Mouse (Mus musculus) bone marrow, adult 2 months (tissue): ENCODE results near the gene Ptprm. TPM values are rescaled to one million over a fixed set of nuclear protein-coding genes. Genes with fewer than 3 reads are reported as not detected.

Experiments
- H3K27ac ChIP-seq: fragments of 200-500 bp; 2 replicates; pipeline ENCODE4 v1.5.1; 2012; ENCODE audit warnings: low read depth, mild to moderate bottlenecking, control low read depth, inconsistent platforms, low read length; ENCODE audit not compliant: control insufficient read depth, poor library complexity, insufficient read depth
- H3K4me1 ChIP-seq: fragments of 200-500 bp; 2 replicates; pipeline ENCODE4 v1.6.1; 2011; ENCODE audit warnings: low read length; ENCODE audit not compliant: control insufficient read depth, insufficient read depth
- H3K4me3 ChIP-seq: fragments of 200-500 bp; replicated peaks from 2 replicates; pipeline ENCODE3; 2011; ENCODE audit warnings: mild to moderate bottlenecking, low read depth, low read length, control low read depth; ENCODE audit not compliant: control insufficient read depth
- CTCF ChIP-seq: fragments of 200-500 bp; IDR thresholded peaks from 2 replicates; pipeline ENCODE4 v1.5.1; 2011; ENCODE audit warnings: low read length, control low read depth; ENCODE audit not compliant: control insufficient read depth, insufficient read depth
- POLR2A ChIP-seq: fragments of 200-500 bp; IDR thresholded peaks from 2 replicates; pipeline ENCODE4 v1.6.1; 2011; ENCODE audit warnings: low read depth, mild to moderate bottlenecking, control low read depth, low read length, borderline replicate concordance; ENCODE audit not compliant: control insufficient read depth
- WGBS: fragments of 180-500 bp; shearing (Covaris S2); methylation state at CpG from one replicate; pipeline ENCODE4 v1.1.7; 2018; 5-methylcytosine and 5-hydroxymethylcytosine counted together
- polyA plus RNA-seq: library from polyadenylated mRNA; stranded (reverse); fragments of >200 nt; gene quantifications from 2 replicates; pipeline ENCODE4 v1.2.4, GENCODE M21; 2011; ENCODE audit warnings: low replicate concordance; ENCODE audit not compliant: missing spikeins, insufficient read depth, insufficient read length

Gene Ptprm
- polyA plus RNA-seq, 1 experiment = 4.0 TPM

GRCm38 (mm10) chr17:66687543-66687942 is 666.7 kb downstream of the Ptprm start:
- WGBS = 75% methylated on average over 4 of the region's 4 CpGs
- Histone ChIP-seq H3K4me3 (no peak overlapping the region), H3K27ac (no peak overlapping the region), H3K4me1 (no peaks in the 10 kb centered on the region)
- TF ChIP-seq CTCF (no peak), POLR2A (no peak)

GRCm38 (mm10) chr17:66686701-66687489 is 667.4 kb downstream of the Ptprm start:
- no peak overlapping the region for H3K27ac ChIP-seq
- no peak overlapping the region for H3K4me3 ChIP-seq
- WGBS = 88% methylated on average over 25 of the region's 25 CpGs
- H3K4me1 ChIP-seq = no peaks in the 10 kb centered on the region
- TF ChIP-seq POLR2A = no peak
- TF ChIP-seq CTCF = no peak

- 86% methylated on average over 8 of the region's 8 CpGs for WGBS
- Histone ChIP-seq H3K4me1 (no peaks in the 10 kb centered on the region), H3K27ac (no peak overlapping the region), H3K4me3 (no peak overlapping the region)
- TF ChIP-seq POLR2A (no peak), CTCF (no peak)
Observed at GRCm38 (mm10) chr17:66683411-66683810, 670.8 kb downstream of the Ptprm start.

- H3K4me1 ChIP-seq = no peaks in the 10 kb centered on the region
- H3K4me3 ChIP-seq = no peak overlapping the region
- 34% methylated on average over 4 of the region's 4 CpGs for WGBS
- H3K27ac ChIP-seq = no peak overlapping the region
- TF ChIP-seq CTCF (peak; percentile 67), POLR2A (no peak)
Observed at GRCm38 (mm10) chr17:66680662-66681061, 673.6 kb downstream of the Ptprm start.

GRCm38 (mm10) chr17:66674667-66675066 is 679.6 kb downstream of the Ptprm start:
- H3K4me3 ChIP-seq = no peak overlapping the region
- no peak for TF ChIP-seq POLR2A
- no peak for TF ChIP-seq CTCF
- H3K27ac ChIP-seq = no peak overlapping the region
- no peaks in the 10 kb centered on the region for H3K4me1 ChIP-seq
- 87% methylated on average over 2 of the region's 2 CpGs for WGBS

GRCm38 (mm10) chr17:66671715-66672230 is 682.5 kb downstream of the Ptprm start:
- H3K27ac ChIP-seq = no peak overlapping the region
- WGBS = 86% methylated on average over 16 of the region's 16 CpGs
- H3K4me1 ChIP-seq = no peaks in the 10 kb centered on the region
- no peak for TF ChIP-seq CTCF
- TF ChIP-seq POLR2A = no peak
- H3K4me3 ChIP-seq = no peak overlapping the region

GRCm38 (mm10) chr17:66671287-66671686 is 683.0 kb downstream of the Ptprm start:
- TF ChIP-seq POLR2A = no peak
- no peak for TF ChIP-seq CTCF
- 79% methylated on average over 8 of the region's 8 CpGs for WGBS

GRCm38 (mm10) chr17:66665791-66666190 is 688.5 kb downstream of the Ptprm start:
- no peak for TF ChIP-seq POLR2A
- no peak for TF ChIP-seq CTCF

More at GRCm38 (mm10) chr17:66671287-66671686, 683.0 kb downstream of the Ptprm start:
- H3K27ac ChIP-seq = no peak overlapping the region
- H3K4me1 ChIP-seq = no peaks in the 10 kb centered on the region
- no peak overlapping the region for H3K4me3 ChIP-seq

More at GRCm38 (mm10) chr17:66665791-66666190, 688.5 kb downstream of the Ptprm start:
- 79% methylated on average over 3 of the region's 3 CpGs for WGBS
- H3K4me3 ChIP-seq = no peak overlapping the region
- H3K27ac ChIP-seq = no peak overlapping the region
- no peaks in the 10 kb centered on the region for H3K4me1 ChIP-seq
